Mouse (Mus musculus) hindbrain, postnatal 0 days (tissue): ENCODE data around the gene Hbb-y. TPM values are rescaled to one million over a fixed set of nuclear protein-coding genes. Genes with fewer than 3 reads are reported as not detected.

ENCODE experiments used
- ATAC-seq: fragments of 200-750 bp; cut with Nextera tagmentation; 2 replicates; pipeline ENCODE4 v1.8.0; 2017; ENCODE audit warnings: mild to moderate bottlenecking, moderate TSS enrichment, moderate library complexity
- DNase-seq: peaks from one replicate; pipeline ENCODE4 v3.0.0-alpha.2; 2015; ENCODE audit warnings: low spot score
- H3K27ac ChIP-seq: fragments of 300-500 bp; sonication (generic); 2 replicates; pipeline ENCODE4 v1.5.1; 2014; ENCODE audit warnings: mild to moderate bottlenecking
- H3K27me3 ChIP-seq: fragments of 300-500 bp; sonication (generic); 2 replicates; pipeline ENCODE4 v1.6.1; 2014; ENCODE audit warnings: low read length, mixed read lengths; ENCODE audit not compliant: insufficient read depth
- H3K36me3 ChIP-seq: fragments of 300-500 bp; sonication (generic); 2 replicates; pipeline ENCODE4 v1.6.1; 2014; ENCODE audit warnings: low read length, mixed read lengths; ENCODE audit not compliant: insufficient read depth
- H3K4me1 ChIP-seq: fragments of 300-500 bp; sonication (generic); 2 replicates; pipeline ENCODE4 v1.6.1; 2014; ENCODE audit warnings: antibody characterized with exemption, low read length, mixed read lengths; ENCODE audit not compliant: insufficient read depth
- H3K4me2 ChIP-seq: fragments of 300-500 bp; sonication (generic); 2 replicates; pipeline ENCODE4 v1.6.1; 2014; ENCODE audit warnings: low read depth, mild to moderate bottlenecking, low read length, moderate library complexity, mixed read lengths
- H3K4me3 ChIP-seq: fragments of 300-500 bp; sonication (generic); 2 replicates; pipeline ENCODE4 v1.5.1; 2014; ENCODE audit warnings: low read length
- H3K9ac ChIP-seq: fragments of 300-500 bp; sonication (generic); replicated peaks from 2 replicates; pipeline ENCODE4 v1.6.1; 2014; ENCODE audit warnings: mild to moderate bottlenecking, low read length, moderate library complexity, mixed read lengths
- H3K9me3 ChIP-seq: fragments of 300-500 bp; sonication (generic); 2 replicates; pipeline ENCODE4 v1.6.1; 2016; ENCODE audit warnings: low read length, mixed read lengths
- CTCF ChIP-seq: IDR thresholded peaks from 2 replicates; pipeline ENCODE4 v1.5.1; 2016; ENCODE audit warnings: antibody characterized with exemption, control low read depth, low read depth
- WGBS: fragments of 180-500 bp; shearing (Covaris S2); extraction: QIAGEN DNeasy Blood & Tissue Kit; methylation state at CpG from one replicate; pipeline ENCODE4 v1.1.7; 2014; 5-methylcytosine and 5-hydroxymethylcytosine counted together
- polyA plus RNA-seq: library from polyadenylated mRNA; unstranded; fragments of >200 nt; fragmentation: Nextera tagmentation; extraction: Ambion mirVana; gene quantifications from 2 replicates; pipeline ENCODE4 v1.2.1, GENCODE M21; 2015
- total RNA-seq: library from RNA; depleted of rRNA; stranded (reverse); fragments of >200 nt; gene quantifications from 2 replicates; pipeline ENCODE4 v1.2.3, GENCODE M21; 2014; rRNA removed

Gene Hbb-y
- total RNA-seq (not detected in 2 replicates), polyA plus RNA-seq (0.30 and 1.1 TPM in 2 replicates)

GRCm38 (mm10) chr7:103853090-103853489 lies at the start of gene Hbb-y:
Hbb-y (minus strand) TSS chr7:103853216.
- H3K4me1 ChIP-seq: no peaks in the 10 kb centered on the region
- H3K9ac ChIP-seq: no peak within 1 kb of the TSS
- no peak for TF ChIP-seq CTCF
- H3K9me3 ChIP-seq: no peaks in the 10 kb centered on the region
- ATAC-seq (no peak), DNase-seq (no peak)
- no peaks in the 10 kb centered on the region for H3K27me3 ChIP-seq
- 61% methylated on average over 2 of the region's 2 CpGs for WGBS
- H3K36me3 ChIP-seq: no peaks in the 10 kb centered on the region
- H3K4me3 ChIP-seq: no peak within 1 kb of the TSS
- H3K27ac ChIP-seq: no peak within 1 kb of the TSS
- H3K4me2 ChIP-seq: no peak within 1 kb of the TSS

DNA sequence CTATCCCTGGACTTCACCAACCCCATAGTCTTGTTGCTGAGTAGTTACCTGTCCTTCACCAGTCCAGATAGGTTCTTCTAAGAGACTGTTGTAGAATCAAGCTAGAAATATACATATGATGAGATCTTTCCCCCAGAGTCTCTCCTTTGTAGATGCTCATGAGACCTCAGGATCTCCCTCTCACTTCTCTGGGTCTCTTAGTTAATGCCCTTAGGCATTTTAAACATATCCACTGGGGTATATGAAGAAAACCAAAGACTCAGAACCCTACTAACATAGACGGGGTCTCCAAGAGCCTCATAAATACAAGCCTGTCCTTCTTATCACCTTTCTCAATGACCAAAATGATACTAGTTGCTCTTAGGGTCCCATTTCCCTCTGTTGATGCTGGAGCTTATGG lies 41.4 kb upstream of the Hbb-y start, which contains the start of gene Olfr64:
Gene Olfr64 (minus strand): TSS at position 101 of the 400 bp plus-strand sequence.
- no peak within 1 kb of the TSS for H3K4me3 ChIP-seq
- H3K9me3 ChIP-seq: no peaks in the 10 kb centered on the region
- DNase-seq (no peak), ATAC-seq (no peak)
- H3K4me2 ChIP-seq: no peak within 1 kb of the TSS
- no peaks in the 10 kb centered on the region for H3K36me3 ChIP-seq
- 88% methylated on average over 1 of the region's 1 CpGs for WGBS
- no peak within 1 kb of the TSS for H3K9ac ChIP-seq
- TF ChIP-seq CTCF: no peak
- no peak within 1 kb of the TSS for H3K27ac ChIP-seq
- no peaks in the 10 kb centered on the region for H3K4me1 ChIP-seq
- no peaks in the 10 kb centered on the region for H3K27me3 ChIP-seq

- Histone ChIP-seq H3K27ac (no peak within 1 kb of the TSS), H3K4me1 (no peaks in the 10 kb centered on the region), H3K36me3 (no peaks in the 10 kb centered on the region), H3K4me2 (no peak within 1 kb of the TSS), H3K27me3 (no peaks in the 10 kb centered on the region), H3K9me3 (no peaks in the 10 kb centered on the region), H3K4me3 (no peak within 1 kb of the TSS), H3K9ac (no peak within 1 kb of the TSS)
- ATAC-seq (no peak), DNase-seq (no peak)
- TF ChIP-seq CTCF: no peak
Observed at GRCm38 (mm10) chr7:103886152-103886551, 33.1 kb upstream of the Hbb-y start, which contains the start of gene Olfr66. Olfr66 (minus strand) TSS chr7:103886252.

- Histone ChIP-seq H3K4me2 (no peak overlapping the region), H3K4me1 (no peaks in the 10 kb centered on the region), H3K27me3 (no peaks in the 10 kb centered on the region), H3K27ac (no peak overlapping the region), H3K9me3 (no peaks in the 10 kb centered on the region), H3K4me3 (no peak overlapping the region), H3K9ac (no peak overlapping the region), H3K36me3 (no peaks in the 10 kb centered on the region)
- ATAC-seq (no peak), DNase-seq (no peak)
- no peak for TF ChIP-seq CTCF
- WGBS: 92% methylated on average over 2 of the region's 2 CpGs
Observed at GRCm38 (mm10) chr7:103877093-103877492, 24.1 kb upstream of the Hbb-y start.

DNA sequence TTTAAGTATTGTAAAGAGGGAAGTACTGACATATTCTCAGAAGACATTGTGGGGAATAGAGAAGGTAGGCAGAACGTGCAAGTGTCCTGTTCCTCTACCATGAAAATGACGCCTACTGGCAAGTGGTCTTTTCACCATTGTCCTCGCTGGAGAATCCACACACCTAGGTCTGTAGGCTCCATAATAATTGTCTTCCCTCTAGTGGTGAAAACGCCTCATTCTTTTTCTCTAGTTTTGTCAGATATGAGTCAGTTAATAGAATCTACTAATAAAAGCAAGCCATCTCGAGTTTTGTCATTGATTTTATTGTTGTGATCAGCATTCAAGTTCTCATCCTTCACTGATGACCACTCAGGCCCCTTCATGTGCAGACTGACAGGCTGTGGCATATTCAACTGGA lies 21.4 kb upstream of the Hbb-y start:
- Histone ChIP-seq H3K4me2 (no peak overlapping the region), H3K4me1 (no peaks in the 10 kb centered on the region), H3K9me3 (no peaks in the 10 kb centered on the region), H3K27me3 (no peaks in the 10 kb centered on the region), H3K9ac (no peak overlapping the region), H3K27ac (no peak overlapping the region), H3K4me3 (no peak overlapping the region), H3K36me3 (no peaks in the 10 kb centered on the region)
- WGBS: 50% methylated on average over 5 of the region's 5 CpGs
- ATAC-seq: no peak
- peak; percentile 36 for TF ChIP-seq CTCF
- DNase-seq: peak; percentile 2

DNA sequence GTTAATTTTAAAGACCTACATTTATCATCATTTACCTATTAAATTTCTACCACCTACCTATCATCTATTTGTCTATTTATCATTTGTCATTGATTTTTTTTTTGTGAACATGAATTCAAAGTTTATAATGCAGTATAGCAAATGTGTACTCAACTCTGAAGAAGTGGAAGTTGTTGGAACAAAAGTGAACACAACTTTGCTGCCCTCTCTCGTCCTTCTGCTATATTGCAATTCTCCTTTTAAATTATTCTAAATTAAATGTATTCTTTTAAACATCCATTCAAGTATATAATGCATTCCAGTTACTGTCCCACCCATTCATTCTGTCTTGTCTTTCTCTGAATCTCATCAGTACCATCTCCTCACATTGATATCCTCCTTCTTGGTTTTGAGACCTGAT lies 20.0 kb upstream of the Hbb-y start:
- H3K27me3 ChIP-seq: no peaks in the 10 kb centered on the region
- no peak overlapping the region for H3K27ac ChIP-seq
- H3K4me3 ChIP-seq: no peak overlapping the region
- ATAC-seq (no peak), DNase-seq (peak; percentile 62)
- H3K9ac ChIP-seq: no peak overlapping the region
- H3K9me3 ChIP-seq: no peaks in the 10 kb centered on the region
- H3K4me1 ChIP-seq: no peaks in the 10 kb centered on the region
- no peak overlapping the region for H3K4me2 ChIP-seq
- TF ChIP-seq CTCF: peak; percentile 65
- WGBS: 7% methylated on average over 1 of the region's 1 CpGs
- no peaks in the 10 kb centered on the region for H3K36me3 ChIP-seq

GRCm38 (mm10) chr7:103870667-103871066 lies 17.7 kb upstream of the Hbb-y start:
- no peaks in the 10 kb centered on the region for H3K27me3 ChIP-seq
- no peaks in the 10 kb centered on the region for H3K9me3 ChIP-seq
- ATAC-seq (no peak), DNase-seq (no peak)
- no peak overlapping the region for H3K27ac ChIP-seq
- H3K4me3 ChIP-seq: no peak overlapping the region
- no peak overlapping the region for H3K4me2 ChIP-seq
- no peaks in the 10 kb centered on the region for H3K36me3 ChIP-seq
- H3K4me1 ChIP-seq: no peaks in the 10 kb centered on the region
- no peak for TF ChIP-seq CTCF
- H3K9ac ChIP-seq: no peak overlapping the region
